Mouse (Mus musculus) neural tube, embryonic 15.5 days (tissue): ENCODE measurements around the gene Spns3. TPM values are rescaled to one million over a fixed set of nuclear protein-coding genes. Genes with fewer than 3 reads are reported as not detected.
"Not testable (repeated sequence)": the region's sequence is repeated elsewhere in the genome, so short reads cannot be mapped to it uniquely, and the experiment has no call there.

Experiments used
- ATAC-seq: fragments of 200-750 bp; cut with Nextera tagmentation; 2 replicates; pipeline ENCODE4 v1.8.0; 2017; ENCODE audit warnings: mild to moderate bottlenecking, moderate TSS enrichment, moderate library complexity; ENCODE audit not compliant: low FRiP score
- H3K27ac ChIP-seq: fragments of 300-500 bp; sonication (generic); replicated peaks from 2 replicates; pipeline ENCODE4 v1.5.1; 2015; ENCODE audit warnings: mild to moderate bottlenecking, inconsistent platforms
- H3K27me3 ChIP-seq: fragments of 300-500 bp; sonication (generic); replicated peaks from 2 replicates; pipeline ENCODE4 v1.6.1; 2015; ENCODE audit warnings: inconsistent platforms
- H3K36me3 ChIP-seq: fragments of 300-500 bp; sonication (generic); 2 replicates; pipeline ENCODE4 v1.6.1; 2015; ENCODE audit warnings: inconsistent platforms
- H3K4me1 ChIP-seq: fragments of 300-500 bp; sonication (generic); 2 replicates; pipeline ENCODE4 v1.6.1; 2015; ENCODE audit warnings: inconsistent platforms
- H3K4me2 ChIP-seq: fragments of 300-500 bp; sonication (generic); 2 replicates; pipeline ENCODE4 v1.6.1; 2015; ENCODE audit warnings: inconsistent platforms, mild to moderate bottlenecking, moderate library complexity
- H3K4me3 ChIP-seq: fragments of 300-500 bp; sonication (generic); replicated peaks from 2 replicates; pipeline ENCODE4 v1.5.1; 2015; ENCODE audit warnings: mild to moderate bottlenecking, inconsistent platforms
- H3K9ac ChIP-seq: fragments of 300-500 bp; sonication (generic); replicated peaks from 2 replicates; pipeline ENCODE4 v1.6.1; 2015; ENCODE audit warnings: mild to moderate bottlenecking, inconsistent platforms
- H3K9me3 ChIP-seq: fragments of 300-500 bp; sonication (generic); replicated peaks from 2 replicates; pipeline ENCODE4 v1.6.1; 2016; ENCODE audit warnings: inconsistent platforms
- WGBS: fragments of 180-500 bp; shearing (Covaris S2); methylation state at CpG from one replicate; pipeline ENCODE4 v1.1.7; 2015; ENCODE audit warnings: mixed read lengths; 5-methylcytosine and 5-hydroxymethylcytosine counted together
- polyA plus RNA-seq: library from polyadenylated mRNA; unstranded; fragments of >200 nt; fragmentation: Nextera tagmentation; extraction: Ambion mirVana; gene quantifications from 2 replicates; pipeline ENCODE4 v1.2.1, GENCODE M21; 2015

The Spns3 gene
- polyA plus RNA-seq, 1 experiment from 2014 or later, result 0.06 TPM

GRCm38 (mm10) chr11:72551531-72552105 is 1.3 kb upstream of the Spns3 start:
- Histone ChIP-seq H3K9me3 (no peaks in the 10 kb centered on the region), H3K36me3 (no peaks in the 10 kb centered on the region), H3K4me1 (no peaks in the 10 kb centered on the region), H3K27me3 (no peaks in the 10 kb centered on the region), H3K27ac (no peak overlapping the region), H3K9ac (no peak overlapping the region), H3K4me2 (no peak overlapping the region), H3K4me3 (no peak overlapping the region)
- no peak for ATAC-seq
- WGBS, result 81% methylated on average over 7 of the region's 7 CpGs

- Histone ChIP-seq H3K4me2 (no peak overlapping the region), H3K4me3 (no peak overlapping the region), H3K27me3 (no peaks in the 10 kb centered on the region), H3K36me3 (no peaks in the 10 kb centered on the region), H3K27ac (no peak overlapping the region), H3K4me1 (no peaks in the 10 kb centered on the region), H3K9me3 (no peaks in the 10 kb centered on the region), H3K9ac (no peak overlapping the region)
- 83% methylated on average over 3 of the region's 3 CpGs for WGBS
- ATAC-seq, result no peak
Observed at GRCm38 (mm10) chr11:72547181-72547580, 3.1 kb downstream of the Spns3 start.

GRCm38 (mm10) chr11:72544716-72545115 is 5.6 kb downstream of the Spns3 start:
- WGBS, result 77% methylated on average over 7 of the region's 7 CpGs
- no peak for ATAC-seq
- H3K9ac ChIP-seq, result no peak overlapping the region
- H3K9me3 ChIP-seq, result no peaks in the 10 kb centered on the region
- no peaks in the 10 kb centered on the region for H3K36me3 ChIP-seq
- no peak overlapping the region for H3K4me2 ChIP-seq
- no peaks in the 10 kb centered on the region for H3K4me1 ChIP-seq
- no peaks in the 10 kb centered on the region for H3K27me3 ChIP-seq
- no peak overlapping the region for H3K27ac ChIP-seq
- no peak overlapping the region for H3K4me3 ChIP-seq

GRCm38 (mm10) chr11:72543692-72544091 is 6.6 kb downstream of the Spns3 start:
- not testable (repeated sequence) for H3K4me1 ChIP-seq, H3K27me3 ChIP-seq, H3K4me3 ChIP-seq, ATAC-seq, H3K9ac ChIP-seq, H3K27ac ChIP-seq, H3K36me3 ChIP-seq, H3K4me2 ChIP-seq, H3K9me3 ChIP-seq
- WGBS, result 97% methylated on average over 1 of the region's 1 CpGs

- Histone ChIP-seq H3K4me1 (no peaks in the 10 kb centered on the region), H3K4me3 (no peak overlapping the region), H3K4me2 (no peak overlapping the region), H3K27me3 (no peaks in the 10 kb centered on the region), H3K36me3 (no peaks in the 10 kb centered on the region), H3K9ac (no peak overlapping the region), H3K9me3 (no peaks in the 10 kb centered on the region), H3K27ac (no peak overlapping the region)
- ATAC-seq, result no peak
- 88% methylated on average over 1 of the region's 1 CpGs for WGBS
Observed at GRCm38 (mm10) chr11:72542586-72542985, 7.7 kb downstream of the Spns3 start.

GRCm38 (mm10) chr11:72541928-72542327 is 8.4 kb downstream of the Spns3 start:
- 72% methylated on average over 10 of the region's 10 CpGs for WGBS
- Histone ChIP-seq H3K9ac (no peak overlapping the region), H3K4me1 (no peaks in the 10 kb centered on the region), H3K4me2 (no peak overlapping the region), H3K36me3 (no peaks in the 10 kb centered on the region), H3K27ac (no peak overlapping the region), H3K4me3 (no peak overlapping the region), H3K27me3 (no peaks in the 10 kb centered on the region), H3K9me3 (no peaks in the 10 kb centered on the region)
- ATAC-seq, result no peak

GRCm38 (mm10) chr11:72540437-72540836 is 9.9 kb downstream of the Spns3 start:
- H3K4me2 ChIP-seq, result no peak overlapping the region
- no peaks in the 10 kb centered on the region for H3K4me1 ChIP-seq
- no peak overlapping the region for H3K4me3 ChIP-seq
- no peak overlapping the region for H3K9ac ChIP-seq
- H3K36me3 ChIP-seq, result no peaks in the 10 kb centered on the region
- WGBS, result 82% methylated on average over 6 of the region's 6 CpGs
- H3K27ac ChIP-seq, result no peak overlapping the region
- no peak for ATAC-seq
- no peaks in the 10 kb centered on the region for H3K9me3 ChIP-seq
- no peaks in the 10 kb centered on the region for H3K27me3 ChIP-seq

GRCm38 (mm10) chr11:72538811-72539210 is 11.5 kb downstream of the Spns3 start:
- no peak overlapping the region for H3K4me3 ChIP-seq
- H3K9me3 ChIP-seq, result no peaks in the 10 kb centered on the region
- no peak overlapping the region for H3K27ac ChIP-seq
- H3K36me3 ChIP-seq, result no peaks in the 10 kb centered on the region
- no peaks in the 10 kb centered on the region for H3K4me1 ChIP-seq
- H3K9ac ChIP-seq, result no peak overlapping the region
- 93% methylated on average over 7 of the region's 7 CpGs for WGBS
- no peak overlapping the region for H3K4me2 ChIP-seq
- no peaks in the 10 kb centered on the region for H3K27me3 ChIP-seq
- no peak for ATAC-seq

GRCm38 (mm10) chr11:72538037-72538755 is 12.1 kb downstream of the Spns3 start:
- Histone ChIP-seq H3K4me3 (no peak overlapping the region), H3K4me1 (no peaks in the 10 kb centered on the region), H3K36me3 (no peaks in the 10 kb centered on the region), H3K9me3 (no peaks in the 10 kb centered on the region), H3K27me3 (no peaks in the 10 kb centered on the region), H3K27ac (no peak overlapping the region), H3K4me2 (no peak overlapping the region), H3K9ac (no peak overlapping the region)
- WGBS, result 76% methylated on average over 8 of the region's 8 CpGs
- no peak for ATAC-seq

GRCm38 (mm10) chr11:72537503-72537902 is 12.8 kb downstream of the Spns3 start:
- no peak overlapping the region for H3K27ac ChIP-seq
- no peak for ATAC-seq

GRCm38 (mm10) chr11:72535519-72535918 is 14.8 kb downstream of the Spns3 start:
- H3K36me3 ChIP-seq, result no peaks in the 10 kb centered on the region
- H3K9me3 ChIP-seq, result no peaks in the 10 kb centered on the region
- H3K4me3 ChIP-seq, result no peak overlapping the region
- ATAC-seq, result no peak
- H3K27ac ChIP-seq, result no peak overlapping the region
- H3K4me1 ChIP-seq, result no peaks in the 10 kb centered on the region
- no peak overlapping the region for H3K9ac ChIP-seq
- H3K4me2 ChIP-seq, result no peak overlapping the region
- 76% methylated on average over 3 of the region's 3 CpGs for WGBS
- no peaks in the 10 kb centered on the region for H3K27me3 ChIP-seq

More at GRCm38 (mm10) chr11:72537503-72537902, 12.8 kb downstream of the Spns3 start:
- WGBS, result 90% methylated on average over 2 of the region's 2 CpGs
- Histone ChIP-seq H3K9me3 (no peaks in the 10 kb centered on the region), H3K27me3 (no peaks in the 10 kb centered on the region), H3K4me2 (no peak overlapping the region), H3K4me3 (no peak overlapping the region), H3K4me1 (no peaks in the 10 kb centered on the region), H3K36me3 (no peaks in the 10 kb centered on the region), H3K9ac (no peak overlapping the region)

- ATAC-seq, result no peak
- Histone ChIP-seq H3K27me3 (no peaks in the 10 kb centered on the region), H3K36me3 (no peaks in the 10 kb centered on the region), H3K4me3 (no peak overlapping the region), H3K9me3 (no peaks in the 10 kb centered on the region), H3K9ac (no peak overlapping the region), H3K4me1 (no peaks in the 10 kb centered on the region), H3K4me2 (no peak overlapping the region), H3K27ac (no peak overlapping the region)
- WGBS, result 83% methylated on average over 3 of the region's 3 CpGs
Observed at GRCm38 (mm10) chr11:72532890-72533289, 17.4 kb downstream of the Spns3 start.
